ENCODE assay signal across 27 mouse cellular contexts in the genomic region with DNA sequence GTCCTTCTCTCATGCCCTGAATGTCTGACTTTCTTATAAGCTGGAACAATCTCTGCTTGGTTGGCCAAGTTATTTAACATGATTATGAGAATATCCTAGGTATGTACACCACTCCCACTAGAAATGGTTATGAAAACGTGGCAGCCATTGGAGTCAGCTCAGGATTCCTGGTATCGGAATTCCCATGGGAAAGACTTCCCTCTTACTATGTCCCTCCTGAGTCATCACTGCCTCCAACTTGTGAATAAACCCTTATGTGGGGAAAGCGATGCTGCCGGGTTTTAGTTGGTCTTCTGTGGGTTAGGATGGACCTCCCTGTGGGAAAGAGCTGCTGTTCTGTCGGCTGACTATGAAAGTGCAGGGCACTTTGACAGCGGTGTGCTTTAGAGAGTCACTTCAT. TPM values are rescaled to one million over a fixed set of nuclear protein-coding genes. Genes with fewer than 3 reads are reported as not detected.
"Had no signal": no experiment of that assay in that cellular context is flagged by ENCODE, and none has a peak within 500 bp of the region (broad histone marks: within the 10 kb centered on the region; RNA-seq: fewer than 3 reads in every experiment).

No protein-coding gene starts in this region.

- DNase-seq: gastrocnemius, postnatal 14 days; gastrocnemius, postnatal 36 days; heart, adult 2 months; heart, postnatal 14 days; heart, postnatal 36 days; kidney, adult 11 months; kidney, adult 2 months; kidney, adult 9 months; kidney, postnatal 14 days; kidney, postnatal 36 days; layer of hippocampus, adult 9-11 months; liver had no signal

- H3K9me3 ChIP-seq: heart, embryonic 13.5 days; heart, embryonic 15.5 days; hindbrain, embryonic 13.5 days; hindbrain, embryonic 15.5 days; kidney, embryonic 15.5 days; limb, embryonic 10.5 days; limb, embryonic 12.5 days; liver, embryonic 12.5 days had no signal

- ATAC-seq: hindbrain, postnatal 0 days; intestine, embryonic 16.5 days; liver, embryonic 12.5 days had no signal

- H3K9ac ChIP-seq: heart, embryonic 13.5 days; heart, embryonic 15.5 days; hindbrain, embryonic 13.5 days; hindbrain, embryonic 15.5 days; kidney, embryonic 15.5 days; limb, embryonic 12.5 days; liver, embryonic 12.5 days had no signal

- H3K36me3 ChIP-seq: heart, embryonic 15.5 days; kidney, embryonic 15.5 days; limb, embryonic 10.5 days had no signal

- H3K4me2 ChIP-seq: heart, embryonic 11.5 days; heart, embryonic 13.5 days; heart, embryonic 15.5 days; hindbrain, embryonic 13.5 days; hindbrain, embryonic 15.5 days; kidney, embryonic 15.5 days; limb, embryonic 12.5 days; liver, embryonic 12.5 days had no signal

- H3K27me3 ChIP-seq: heart, embryonic 13.5 days; heart, embryonic 15.5 days; hindbrain, embryonic 13.5 days; hindbrain, embryonic 15.5 days; kidney, embryonic 15.5 days; limb, embryonic 12.5 days; liver, embryonic 12.5 days had no signal

- H3K27ac ChIP-seq: heart, adult 2 months; heart, embryonic 13.5 days; heart, embryonic 15.5 days; hindbrain, embryonic 13.5 days; hindbrain, embryonic 15.5 days; hindbrain, postnatal 0 days; kidney, embryonic 15.5 days; kidney, postnatal 0 days; left cerebral cortex, adult 2 months; limb, embryonic 10.5 days; liver, embryonic 12.5 days had no signal

- H3K4me3 ChIP-seq: heart, adult 2 months; heart, embryonic 13.5 days; heart, embryonic 15.5 days; hindbrain, embryonic 13.5 days; hindbrain, embryonic 15.5 days; kidney, embryonic 15.5 days; left cerebral cortex, adult 2 months; limb, embryonic 10.5 days; limb, embryonic 12.5 days; liver, embryonic 12.5 days had no signal

- H3K4me1 ChIP-seq: hindbrain, embryonic 13.5 days; hindbrain, embryonic 15.5 days; kidney, embryonic 15.5 days; liver, embryonic 12.5 days had no signal

RNA-seq across cellular contexts. Expression of gene Ccdc146, which starts 57.0 kb away (rescaled TPM):
- total RNA-seq: hematopoietic stem cell, adult 5-6 weeks had no signal
- polyA plus RNA-seq: kidney, adult 2 months; kidney, embryonic 15.5 days; large intestine, adult 2 months; limb, embryonic 10.5 days; liver, embryonic 12.5 days had no signal
